Mouse (Mus musculus) activated CD4-positive, CD25-positive, alpha-beta regulatory T cell, adult 4 months (primary cell): ENCODE results near the gene 2310007B03Rik. TPM values are rescaled to one million over a fixed set of nuclear protein-coding genes. Genes with fewer than 3 reads are reported as not detected.

Experiments used
- ATAC-seq: one replicate; pipeline ENCODE4 v1.8.0; 2017
- polyA plus RNA-seq, 2 experiments: library from polyadenylated mRNA; unstranded; fragments of 100-300 nt; shearing (Covaris generic); gene quantifications; one replicate each; pipeline ENCODE4 v1.2.1; 2017

The 2310007B03Rik gene
- polyA plus RNA-seq, 2 experiments from 2014 or later, result not detected

DNA sequence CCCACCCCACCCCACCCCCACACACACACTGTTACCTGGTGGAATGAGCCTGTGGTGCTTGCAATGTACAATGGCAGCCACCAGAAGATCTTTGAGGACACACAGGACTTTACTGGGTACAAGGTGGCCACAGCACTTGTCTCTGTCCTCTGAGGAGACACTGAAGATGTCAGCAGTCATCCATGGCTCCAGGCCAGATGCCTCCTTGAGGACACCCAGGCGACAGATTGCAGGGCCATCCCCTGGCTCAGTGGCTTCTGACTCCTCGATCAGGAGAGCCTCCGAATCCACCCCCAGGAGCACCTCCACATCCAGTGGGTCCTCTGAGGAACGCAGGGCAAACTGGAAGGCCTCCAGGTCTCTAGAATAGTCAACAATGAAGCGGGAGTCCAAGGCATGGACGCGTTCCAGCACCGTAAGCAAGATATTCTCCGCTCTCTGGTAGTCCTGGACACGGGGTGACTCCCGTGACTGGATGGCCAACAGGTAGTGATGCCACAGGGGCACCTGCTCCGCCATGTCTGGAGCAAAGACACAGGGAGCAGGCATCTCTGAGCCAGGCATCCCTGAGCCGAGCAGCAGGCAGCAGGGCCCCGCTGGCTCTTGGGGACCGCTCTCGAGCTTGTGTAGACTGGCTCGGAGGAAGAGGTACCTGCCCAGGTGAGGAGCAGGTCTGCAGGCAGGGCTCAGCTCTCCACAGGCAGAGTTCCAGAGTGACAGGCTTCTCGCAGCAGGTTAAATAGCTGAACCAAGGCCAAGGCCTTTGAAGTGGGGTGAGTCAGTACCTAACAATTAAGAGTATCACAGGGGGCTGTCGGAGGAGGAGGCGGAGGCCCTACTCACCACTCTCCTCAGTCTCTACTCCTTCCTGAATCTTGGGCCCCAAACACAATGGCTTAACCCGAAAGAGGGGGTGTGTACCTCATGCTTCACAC is 915 bp downstream of the 2310007B03Rik start:
- ATAC-seq, result no peak

DNA sequence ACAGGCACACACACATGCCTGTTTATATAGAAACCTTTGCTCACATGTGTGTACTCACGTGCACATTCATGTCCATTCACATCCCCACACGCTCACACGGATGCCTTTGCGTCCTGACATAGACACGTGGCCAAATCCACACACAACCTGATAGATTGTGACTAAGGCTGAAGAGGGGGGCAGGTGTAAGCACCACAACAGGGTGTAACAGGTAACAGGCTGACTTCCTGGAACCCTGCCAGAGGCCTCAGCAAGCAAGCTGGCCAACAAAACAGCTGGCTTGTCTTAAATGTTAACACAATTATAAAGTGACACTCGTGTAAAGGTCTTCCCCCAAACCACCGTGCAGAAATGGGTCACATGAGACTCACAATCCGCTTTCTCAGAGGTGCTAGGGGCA is 1.8 kb downstream of the 2310007B03Rik start:
- no peak for ATAC-seq

DNA sequence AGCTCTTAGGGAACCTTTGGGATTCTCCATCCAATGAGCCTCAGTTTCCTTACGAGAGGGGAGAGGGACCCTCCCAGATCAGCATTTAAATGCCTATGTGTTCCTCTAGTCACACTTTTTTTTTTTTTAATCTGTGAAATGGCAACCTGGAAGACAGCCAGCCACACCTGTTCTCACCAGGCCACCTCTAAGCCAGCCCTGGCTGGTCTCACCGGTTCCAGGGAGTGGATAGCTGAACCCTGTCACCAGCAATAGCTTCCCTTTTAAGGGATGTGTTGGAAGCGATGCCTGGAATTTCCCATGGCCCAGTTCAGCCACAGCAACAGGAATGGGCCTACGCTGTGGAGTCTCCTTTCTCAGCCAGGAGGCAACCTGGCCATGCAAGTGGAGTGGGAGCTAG is 3.2 kb downstream of the 2310007B03Rik start:
- ATAC-seq, result no peak

DNA sequence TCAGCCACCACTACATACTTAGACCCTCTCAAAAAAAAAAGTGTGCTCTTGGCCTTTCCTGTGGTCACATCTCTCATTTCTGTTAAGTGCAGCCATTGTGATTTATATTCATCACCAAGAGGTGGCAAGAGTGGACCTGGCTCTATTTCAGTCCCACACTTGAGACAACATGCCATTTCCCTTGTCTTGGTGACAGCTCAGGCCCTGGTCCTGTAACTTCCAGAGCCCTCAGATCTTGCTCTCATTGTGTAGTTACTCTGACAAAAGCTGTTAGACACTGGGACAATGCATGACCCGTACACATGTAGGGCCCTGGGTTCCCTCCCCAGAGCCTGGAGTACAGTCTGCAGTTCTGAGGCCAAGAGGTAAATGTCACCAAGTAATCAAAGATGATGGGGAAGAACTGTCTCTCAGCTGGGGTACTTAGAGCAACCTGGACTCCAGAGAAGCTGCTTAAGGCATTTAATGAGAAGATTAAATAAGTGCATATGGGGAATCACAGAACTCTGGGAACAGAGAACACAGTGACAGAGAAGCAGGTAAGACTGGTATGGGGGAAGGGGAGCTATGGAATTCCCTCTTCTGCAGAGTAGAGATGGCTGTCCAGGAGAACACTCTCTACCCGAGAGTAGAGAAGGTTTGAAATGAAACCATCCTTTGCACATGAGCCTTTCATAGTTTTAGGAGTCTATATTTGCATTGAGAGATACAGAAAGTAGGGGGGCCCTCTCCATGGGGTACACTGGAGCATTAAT is 9.7 kb downstream of the 2310007B03Rik start:
- ATAC-seq, result no peak

DNA sequence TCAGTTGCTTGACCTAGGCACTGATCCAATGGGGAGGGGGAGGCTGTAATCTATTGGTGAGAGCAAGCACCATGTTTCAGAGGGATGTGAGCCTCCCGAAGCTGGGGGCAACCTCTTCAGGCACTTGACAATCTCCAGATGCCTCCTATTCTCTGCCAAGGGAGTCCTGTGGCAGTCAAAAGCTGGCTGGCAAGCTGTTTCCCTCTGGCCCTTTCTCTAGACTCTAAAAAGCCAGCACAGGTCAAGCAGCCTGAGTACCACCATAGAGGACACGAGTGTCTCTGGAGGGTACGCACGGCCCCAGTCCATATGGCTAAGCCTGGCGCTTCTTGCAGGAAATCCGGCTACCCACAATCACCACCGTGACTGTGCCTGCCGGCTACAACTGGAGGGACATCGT is 16.6 kb downstream of the 2310007B03Rik start:
- ATAC-seq, result no peak

DNA sequence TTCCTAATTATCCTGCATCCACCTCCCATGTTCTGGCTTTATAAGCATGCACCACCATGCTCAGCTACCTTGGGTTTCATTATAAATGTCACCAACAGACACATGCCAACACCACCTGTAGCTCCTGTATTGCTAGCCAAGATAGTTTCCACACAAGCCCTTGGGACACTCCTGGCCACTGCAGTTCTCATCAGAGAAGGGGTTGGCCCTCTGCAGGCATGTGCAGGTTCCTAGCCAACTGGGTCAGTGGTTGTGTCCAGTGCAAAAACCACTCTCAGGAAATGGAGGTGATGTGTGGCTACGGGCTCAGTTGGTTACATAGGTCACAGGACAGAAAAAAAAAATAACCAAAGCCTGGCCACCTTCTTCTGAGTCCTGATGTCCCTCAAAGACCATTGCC is 17.9 kb downstream of the 2310007B03Rik start:
- ATAC-seq, result no peak

DNA sequence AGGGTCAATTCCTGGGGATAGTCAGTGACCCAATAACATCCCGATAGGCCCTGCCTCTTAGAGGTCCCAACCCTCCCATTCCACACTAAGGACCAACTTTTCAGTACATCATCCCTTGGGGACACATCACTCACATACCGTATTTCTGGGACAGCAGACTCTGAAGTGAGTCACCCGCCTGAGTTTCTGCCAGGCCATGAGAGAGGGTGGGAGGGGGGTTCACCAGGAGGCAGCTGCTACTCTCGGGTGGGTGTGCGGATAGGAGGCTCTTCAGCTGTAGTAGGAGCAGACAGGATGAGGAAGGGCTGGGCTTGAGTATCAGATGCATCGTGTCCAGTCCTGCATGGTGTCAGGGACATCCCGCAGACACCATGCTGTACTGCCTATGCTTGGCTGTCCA is 21.0 kb downstream of the 2310007B03Rik start:
- ATAC-seq, result no peak

DNA sequence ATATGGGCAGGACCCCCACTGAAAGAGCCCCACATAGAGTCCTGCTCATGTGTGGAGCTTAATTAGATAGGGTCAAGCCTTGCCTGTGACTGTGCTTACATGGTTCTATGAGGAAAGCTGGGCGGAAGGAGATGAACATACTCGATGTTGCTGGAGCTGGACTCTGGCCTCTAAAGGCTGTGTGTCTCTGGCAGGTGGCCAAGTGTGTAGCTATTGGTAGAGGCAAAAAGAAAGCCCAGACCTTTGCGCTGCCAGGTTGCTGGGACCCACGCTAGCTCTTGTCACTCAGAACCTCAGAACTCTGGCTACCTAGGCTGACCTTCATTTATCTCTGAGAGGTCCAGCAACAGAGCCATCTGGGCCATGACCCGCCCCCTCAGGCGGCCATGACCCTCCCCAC is 22.2 kb downstream of the 2310007B03Rik start:
- ATAC-seq, result no peak

DNA sequence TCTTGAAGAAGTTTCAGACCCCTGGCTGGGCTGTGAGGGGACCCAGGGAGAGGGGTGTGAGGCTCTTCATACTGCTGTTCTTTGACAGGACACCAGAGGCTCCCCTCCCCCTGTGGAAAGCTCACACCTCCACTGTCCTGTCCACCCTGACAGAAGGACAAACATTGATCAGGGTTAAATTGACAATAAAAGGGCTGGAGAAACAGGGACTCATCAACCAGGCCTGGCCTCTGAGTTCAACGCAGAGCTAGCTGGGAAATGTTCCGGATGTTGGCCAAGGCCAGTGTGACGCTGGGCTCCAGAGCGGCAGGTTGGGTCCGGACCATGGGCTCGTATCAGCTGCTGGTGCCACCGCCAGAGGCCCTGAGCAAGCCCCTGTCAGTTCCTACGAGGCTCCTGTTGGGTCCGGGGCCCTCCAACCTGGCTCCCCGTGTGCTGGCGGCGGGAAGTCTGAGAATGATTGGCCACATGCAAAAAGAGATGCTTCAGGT is 25.7 kb downstream of the 2310007B03Rik start, which contains the start of gene Agxt:
Gene Agxt, plus strand, starts transcription at position 205 of the 491 bp plus-strand sequence.
- no peak for ATAC-seq

DNA sequence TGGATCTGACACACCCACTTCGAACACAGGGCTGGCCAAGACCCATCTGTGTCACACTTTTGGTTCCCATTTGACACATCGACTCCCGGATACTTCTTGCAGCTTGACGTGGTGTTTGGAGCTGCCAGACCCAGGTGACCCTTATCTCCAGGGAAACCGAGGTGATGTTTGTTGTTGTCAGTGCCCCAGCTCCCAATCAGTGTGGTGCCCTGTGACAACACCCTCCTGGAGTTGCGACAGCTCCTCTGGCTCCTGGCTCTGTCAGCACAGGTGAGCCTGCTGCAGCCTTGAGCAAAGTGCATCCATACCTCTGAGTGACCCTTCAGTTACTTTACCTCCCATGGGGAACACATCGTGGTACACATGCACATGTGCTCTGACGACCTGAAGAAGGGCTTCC is 28.1 kb downstream of the 2310007B03Rik start:
- ATAC-seq, result no peak

DNA sequence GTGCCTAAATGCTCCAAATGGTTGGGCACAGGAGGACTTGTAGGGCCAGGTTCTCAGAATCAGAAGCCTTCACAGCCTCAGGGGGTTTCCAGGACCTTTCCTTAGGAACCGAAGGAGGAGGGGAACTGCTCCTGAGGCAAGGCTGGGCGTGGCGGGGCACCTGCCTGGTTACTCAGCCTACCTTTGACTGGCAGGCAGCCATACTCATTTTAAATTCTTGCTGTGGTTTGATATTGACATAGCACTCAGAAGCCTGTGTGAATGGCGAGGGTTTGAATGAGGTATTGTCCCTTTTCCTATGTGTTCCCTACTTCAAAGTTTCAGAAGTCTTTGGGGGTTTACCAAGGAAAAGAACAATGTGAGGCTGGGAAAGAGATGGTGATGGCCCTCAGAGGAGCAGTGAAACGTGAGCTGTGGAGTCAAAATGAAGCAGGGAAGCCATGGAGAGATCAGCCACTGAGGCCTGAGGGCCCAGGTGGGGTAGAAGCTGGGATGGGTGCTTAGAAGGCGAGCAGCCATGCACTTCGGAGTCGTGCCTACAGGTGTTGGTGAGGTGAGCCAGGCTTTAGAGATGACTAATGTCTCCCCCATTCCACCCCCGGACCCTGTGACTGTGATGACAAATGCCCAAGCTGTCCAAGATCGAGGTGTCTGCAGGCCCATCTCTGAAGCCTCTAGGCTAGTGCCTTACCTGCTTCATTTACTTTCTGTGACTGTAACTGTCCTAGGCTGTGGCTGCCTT is 30.3 kb downstream of the 2310007B03Rik start:
- ATAC-seq, result no peak

DNA sequence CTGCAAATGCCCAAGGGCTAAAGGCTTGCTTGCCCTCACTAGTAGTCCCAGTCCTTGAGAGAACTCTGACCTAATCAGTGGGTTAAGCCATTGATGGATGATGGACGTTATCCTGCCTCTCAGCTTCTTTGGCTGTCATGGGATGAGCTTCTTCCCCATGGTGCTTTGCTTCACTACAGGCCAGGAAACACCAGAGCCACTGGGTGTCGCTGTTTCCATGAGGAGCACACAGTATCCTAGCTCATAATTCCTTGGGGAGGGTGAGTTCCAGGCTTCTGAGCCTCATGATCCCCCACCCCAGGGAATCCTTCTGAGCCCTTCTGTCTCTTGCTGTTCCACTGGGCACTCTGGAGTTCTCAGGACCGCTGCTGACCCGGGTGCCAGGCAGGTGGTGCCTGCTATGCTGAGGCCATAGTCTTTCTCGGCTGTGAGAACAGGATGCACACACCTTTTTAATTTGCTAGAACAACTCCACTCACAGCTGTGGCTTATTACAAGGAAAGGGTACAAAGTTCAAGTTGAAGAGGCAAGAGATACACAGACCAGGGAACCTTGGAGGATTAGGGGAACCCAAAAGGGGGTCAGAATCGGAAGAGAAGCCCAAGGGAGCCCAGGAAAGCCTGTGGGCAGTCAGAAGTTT is 31.9 kb downstream of the 2310007B03Rik start:
- no peak for ATAC-seq

DNA sequence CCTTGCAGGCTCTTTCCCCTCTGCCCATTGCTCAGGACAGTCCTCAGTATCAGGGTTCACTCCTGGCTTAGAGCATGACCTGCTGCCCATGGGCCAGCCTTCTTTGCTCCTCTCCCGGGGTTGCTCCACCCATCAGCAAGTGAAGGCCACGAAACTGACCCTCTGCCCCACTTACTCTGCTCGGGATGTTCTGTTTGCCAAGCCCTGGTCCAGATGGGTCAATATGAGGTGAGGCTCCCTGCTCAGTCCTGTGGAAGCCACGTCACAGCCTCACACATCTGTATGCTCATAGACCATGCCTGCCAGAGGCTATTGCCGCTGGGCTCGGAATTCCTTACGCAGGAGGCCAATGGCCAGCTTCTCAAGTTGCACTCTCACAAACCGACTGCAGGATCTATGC is 32.5 kb downstream of the 2310007B03Rik start:
- no peak for ATAC-seq

DNA sequence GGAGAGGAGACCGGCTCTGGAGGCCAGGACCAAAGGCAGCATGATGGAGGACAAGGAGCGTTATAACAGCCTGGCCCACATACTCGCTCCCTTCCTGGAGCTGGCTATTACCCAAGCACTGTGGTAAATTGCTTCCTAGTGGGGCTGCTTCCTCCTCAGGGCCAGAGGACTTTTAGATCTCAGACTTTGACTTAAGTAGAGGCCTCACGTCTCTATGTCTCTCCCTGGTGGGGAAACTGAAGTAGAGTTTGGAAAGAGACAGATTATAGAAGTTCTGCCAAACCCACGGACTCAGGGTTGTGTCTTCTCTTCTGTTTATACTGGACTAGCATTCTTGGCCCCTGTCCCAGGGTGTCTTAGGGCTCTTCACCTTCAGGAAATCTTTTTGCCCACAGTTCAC is 35.5 kb downstream of the 2310007B03Rik start:
- no peak for ATAC-seq

DNA sequence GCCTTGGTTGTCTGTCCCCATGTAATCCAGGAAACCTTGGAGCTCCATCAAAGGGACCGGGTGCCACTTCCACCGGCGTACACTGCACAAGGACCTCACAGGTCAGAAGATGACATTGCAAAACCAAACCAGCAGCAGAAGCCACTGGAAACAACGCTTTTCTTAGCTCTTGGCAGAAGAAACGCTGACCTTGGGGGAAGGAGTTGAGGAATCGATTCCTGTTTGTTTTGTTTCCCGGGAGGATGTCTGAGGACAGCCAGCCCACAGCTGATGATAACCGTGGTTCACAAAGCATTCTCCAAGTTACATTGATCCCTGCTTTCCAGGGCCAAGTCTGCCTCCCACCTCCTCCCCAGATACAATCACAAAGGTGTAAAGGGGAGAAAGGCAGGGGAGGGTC is 36.7 kb downstream of the 2310007B03Rik start:
- ATAC-seq, result no peak

DNA sequence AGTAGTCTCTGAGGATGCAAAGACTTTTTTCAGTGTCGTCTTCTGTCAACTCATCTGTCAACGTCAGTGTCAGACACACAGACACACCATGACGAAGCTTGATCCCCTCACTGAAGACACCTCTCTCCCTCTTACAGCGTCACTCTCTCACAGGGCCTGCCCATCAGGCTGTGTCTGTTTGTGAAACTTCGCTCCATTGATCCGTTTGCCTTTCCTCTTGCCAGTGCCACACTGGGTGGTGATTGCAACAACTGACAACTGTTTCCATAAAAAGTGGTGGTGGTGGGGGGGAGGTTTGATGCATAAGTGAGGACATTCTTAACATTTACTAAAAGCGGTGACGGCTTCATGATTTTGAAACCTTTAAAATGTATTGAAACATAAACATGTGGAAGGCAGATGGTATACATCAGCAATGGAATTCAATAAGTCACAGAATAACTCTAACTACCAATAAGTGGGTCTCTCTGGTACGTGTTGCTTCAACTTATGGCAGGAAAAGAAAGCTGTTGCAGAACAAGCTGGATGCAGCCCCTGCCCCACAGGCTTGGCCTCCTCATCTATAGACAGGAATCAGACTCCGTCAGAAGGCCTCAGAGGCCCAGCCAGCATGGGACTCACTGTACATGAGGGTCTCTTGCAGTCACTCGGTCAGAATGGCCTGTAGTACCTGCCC is 37.4 kb downstream of the 2310007B03Rik start:
- ATAC-seq, result no peak

DNA sequence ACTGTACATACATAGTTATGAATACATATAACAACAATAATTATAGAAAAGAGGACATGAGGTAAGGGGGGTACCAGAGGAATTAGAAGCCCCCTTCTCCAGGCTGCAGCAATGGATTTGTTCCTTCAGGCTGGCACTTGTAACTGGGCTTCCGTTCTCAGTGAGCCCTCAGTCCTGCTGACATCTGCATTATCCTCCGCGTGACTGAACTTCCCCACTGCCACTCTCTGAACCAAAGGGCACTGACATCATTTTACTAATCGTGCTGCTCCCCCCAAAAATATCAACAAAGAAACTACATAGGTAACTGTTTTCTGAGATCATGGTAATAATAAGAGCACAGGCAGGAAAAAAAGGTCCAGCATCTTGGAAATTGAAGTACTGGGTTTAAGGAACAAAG is 41.9 kb downstream of the 2310007B03Rik start:
- no peak for ATAC-seq

DNA sequence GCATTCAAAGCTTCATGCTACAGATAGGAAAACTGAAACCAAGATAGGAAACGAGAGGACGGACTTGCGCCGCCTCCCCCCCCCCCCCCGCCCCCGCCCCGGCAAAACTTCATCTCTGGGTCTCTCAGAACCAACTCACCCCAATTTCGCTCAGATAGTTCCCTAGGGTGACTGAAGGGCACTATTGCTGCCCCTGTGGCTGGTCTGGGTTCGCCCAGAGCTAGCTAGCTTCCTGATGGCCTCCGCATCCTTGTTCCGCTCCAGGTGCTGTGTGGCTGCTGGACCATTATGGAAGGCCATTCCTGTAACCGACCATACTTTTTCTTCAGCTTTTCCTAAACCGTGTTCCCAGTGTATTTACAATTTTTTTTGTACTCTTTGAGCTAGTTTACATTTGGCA is 45.3 kb downstream of the 2310007B03Rik start:
- no peak for ATAC-seq

DNA sequence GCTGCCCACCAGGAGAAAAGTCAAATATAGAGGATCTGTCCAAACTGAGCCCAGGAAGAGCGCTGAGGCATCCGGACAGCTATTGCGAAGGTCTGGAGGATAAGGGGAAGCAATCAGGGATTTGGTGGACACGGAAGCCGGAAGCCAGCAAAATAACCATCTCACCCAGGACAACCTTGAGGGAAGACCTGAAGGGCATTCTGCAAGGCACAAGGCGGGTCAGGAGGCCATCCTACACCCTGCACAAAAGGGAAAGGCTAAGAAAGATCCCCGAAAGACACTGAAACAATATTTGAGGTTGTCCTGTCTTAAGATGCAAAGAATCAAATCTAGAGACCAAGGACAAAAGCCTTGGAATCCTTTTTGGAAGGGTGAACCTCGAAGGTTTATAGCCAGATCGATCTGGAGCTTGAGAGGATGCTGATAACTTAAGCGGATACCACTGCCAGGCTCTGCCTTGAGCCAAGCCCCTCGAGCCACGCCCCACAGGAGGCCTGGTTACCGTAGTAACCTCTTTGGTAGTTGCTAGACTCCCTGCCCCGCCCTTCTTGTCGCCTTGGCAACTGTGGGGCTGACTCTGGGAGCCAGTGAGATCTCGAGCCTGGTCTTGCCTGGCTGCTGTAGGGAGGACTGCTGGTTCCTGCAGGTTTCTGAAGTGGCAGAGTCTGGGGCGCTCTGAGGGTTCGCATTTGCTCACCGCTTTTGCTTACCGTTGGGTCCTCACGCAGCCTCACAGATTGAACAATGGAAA is 45.9 kb downstream of the 2310007B03Rik start:
- peak; percentile 90 for ATAC-seq

DNA sequence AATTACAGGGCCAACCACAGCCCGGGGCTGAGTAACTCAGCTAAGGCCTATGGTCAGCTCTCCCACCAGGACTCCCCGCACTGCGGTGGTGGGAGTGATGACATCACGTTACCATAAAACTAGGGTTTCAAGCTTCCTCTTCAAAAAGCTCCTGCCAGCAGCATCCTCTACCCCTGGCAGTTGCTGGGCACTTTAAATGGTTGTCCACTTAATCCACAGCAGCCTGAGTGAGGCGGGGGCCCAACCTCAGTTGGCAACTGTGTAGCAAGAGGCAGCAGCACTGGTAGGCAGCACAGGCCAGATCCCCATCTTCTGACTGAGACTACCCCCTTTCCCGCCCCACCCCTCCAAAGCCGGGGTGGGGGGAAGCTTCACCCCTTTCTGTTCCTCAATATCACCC is 58.0 kb downstream of the 2310007B03Rik start:
- ATAC-seq, result no peak

DNA sequence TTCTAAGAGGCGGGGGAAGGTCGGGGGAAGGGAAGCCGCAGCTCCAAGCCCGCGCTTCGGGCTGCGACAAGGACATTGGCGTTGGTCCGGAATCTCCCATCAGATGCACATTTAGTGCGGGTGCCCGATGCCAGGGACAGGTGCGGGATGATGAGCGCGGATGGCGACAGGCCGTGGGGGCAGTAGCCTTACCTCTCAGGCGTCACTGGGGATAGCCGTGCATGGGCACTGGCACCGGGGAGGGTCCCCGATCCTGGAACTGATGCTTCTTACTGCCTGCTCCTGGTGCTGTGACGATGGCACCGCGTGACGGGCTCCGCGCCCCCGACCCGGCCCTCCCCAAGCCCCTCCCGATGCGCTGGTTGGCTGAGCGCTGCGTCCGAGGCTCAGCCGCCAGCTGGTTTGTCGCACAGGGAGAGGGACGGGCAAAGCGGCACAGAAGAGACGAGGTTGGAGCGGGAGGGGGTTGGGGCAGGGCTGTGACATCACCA is 59.1 kb downstream of the 2310007B03Rik start, which contains the start of gene Kif1a:
Gene Kif1a, minus strand, starts transcription at position 381 of the 491 bp plus-strand sequence.
- no peak for ATAC-seq
